Mouse (Mus musculus): Measurements from ENCODE around the gene Sun2. TPM values are rescaled to one million over a fixed set of nuclear protein-coding genes. Genes with fewer than 3 reads are reported as not detected.

Sun2 gene
- total and polyA plus RNA-seq, 2 experiments from 2014 or later, result 4.5 to 43.6 TPM

GRCm38 (mm10) chr15:79716710-79717109, 25.6 kb downstream of the Sun2 start:
- TF ChIP-seq CTCF (IDR thresholded peaks at IDR 0.05; ENCODE audit: low read depth), result no peak
- ATAC-seq (no peak), DNase-seq (ENCODE audit: low spot score) (no peak)
- Histone ChIP-seq H3K9me3 (ENCODE audit: low read length) (no peaks in the 10 kb centered on the region), H3K9ac (replicated peaks; ENCODE audit: low read length) (no peak overlapping the region), H3K4me2 (ENCODE audit: low read depth, low read length) (no peak overlapping the region), H3K27ac (no peak overlapping the region), H3K36me3 (ENCODE audit: insufficient read depth, low read length) (peaks cover 61% of the 10 kb centered on the region), H3K4me3 (ENCODE audit: low read length) (no peak overlapping the region), H3K27me3 (ENCODE audit: insufficient read depth, low read length) (no peaks in the 10 kb centered on the region), H3K4me1 (ENCODE audit: insufficient read depth, low read length) (no peaks in the 10 kb centered on the region)
- 84% methylated on average over 6 of the region's 6 CpGs for WGBS

- Histone ChIP-seq H3K27me3 (ENCODE audit: insufficient read depth, low read length) (no peaks in the 10 kb centered on the region), H3K4me2 (ENCODE audit: low read depth, low read length) (no peak overlapping the region), H3K36me3 (ENCODE audit: insufficient read depth, low read length) (peaks cover 65% of the 10 kb centered on the region), H3K4me3 (ENCODE audit: low read length) (no peak overlapping the region), H3K9me3 (ENCODE audit: low read length) (no peaks in the 10 kb centered on the region), H3K9ac (replicated peaks; ENCODE audit: low read length) (no peak overlapping the region), H3K4me1 (ENCODE audit: insufficient read depth, low read length) (no peaks in the 10 kb centered on the region), H3K27ac (no peak overlapping the region)
- DNase-seq (ENCODE audit: low spot score) (no peak), ATAC-seq (no peak)
- no peak for TF ChIP-seq CTCF (IDR thresholded peaks at IDR 0.05; ENCODE audit: low read depth)
- WGBS, result 90% methylated on average over 7 of the region's 7 CpGs
Observed at GRCm38 (mm10) chr15:79715646-79716045, 26.7 kb downstream of the Sun2 start.

GRCm38 (mm10) chr15:79708229-79708822, 34.0 kb downstream of the Sun2 start:
- H3K36me3 ChIP-seq (ENCODE audit: insufficient read depth, low read length), result peaks cover 47% of the 10 kb centered on the region
- TF ChIP-seq CTCF (IDR thresholded peaks at IDR 0.05; ENCODE audit: low read depth), result no peak
- no peak overlapping the region for H3K27ac ChIP-seq
- DNase-seq (ENCODE audit: low spot score), result no peak
- H3K4me3 ChIP-seq (ENCODE audit: low read length), result no peak overlapping the region
- no peak overlapping the region for H3K4me2 ChIP-seq (ENCODE audit: low read depth, low read length)
- WGBS, result 94% methylated on average over 5 of the region's 5 CpGs
- H3K27me3 ChIP-seq (ENCODE audit: insufficient read depth, low read length), result no peaks in the 10 kb centered on the region
- H3K9ac ChIP-seq (replicated peaks; ENCODE audit: low read length), result no peak overlapping the region
- no peaks in the 10 kb centered on the region for H3K9me3 ChIP-seq (ENCODE audit: low read length)
- no peaks in the 10 kb centered on the region for H3K4me1 ChIP-seq (ENCODE audit: insufficient read depth, low read length)
- ATAC-seq, result no peak

- ATAC-seq (no peak), DNase-seq (ENCODE audit: low spot score) (no peak)
- H3K4me2 ChIP-seq (ENCODE audit: low read depth, low read length), result no peak overlapping the region
- no peak overlapping the region for H3K9ac ChIP-seq (replicated peaks; ENCODE audit: low read length)
- H3K27me3 ChIP-seq (ENCODE audit: insufficient read depth, low read length), result no peaks in the 10 kb centered on the region
- peaks cover 32% of the 10 kb centered on the region for H3K36me3 ChIP-seq (ENCODE audit: insufficient read depth, low read length)
- no peaks in the 10 kb centered on the region for H3K4me1 ChIP-seq (ENCODE audit: insufficient read depth, low read length)
- no peaks in the 10 kb centered on the region for H3K9me3 ChIP-seq (ENCODE audit: low read length)
- no peak for TF ChIP-seq CTCF (IDR thresholded peaks at IDR 0.05; ENCODE audit: low read depth)
- WGBS, result 81% methylated on average over 17 of the region's 17 CpGs
- H3K27ac ChIP-seq, result no peak overlapping the region
- no peak overlapping the region for H3K4me3 ChIP-seq (ENCODE audit: low read length)
Observed at GRCm38 (mm10) chr15:79706603-79707214, 35.6 kb downstream of the Sun2 start.

GRCm38 (mm10) chr15:79697558-79698187, 44.7 kb downstream of the Sun2 start:
- H3K27ac ChIP-seq, result peak overlapping the region; percentile 75
- peak; percentile 62 for ATAC-seq

GRCm38 (mm10) chr15:79697011-79697410, 45.3 kb downstream of the Sun2 start:
- H3K9me3 ChIP-seq (ENCODE audit: low read length), result no peaks in the 10 kb centered on the region
- no peak overlapping the region for H3K9ac ChIP-seq (replicated peaks; ENCODE audit: low read length)
- H3K27me3 ChIP-seq (ENCODE audit: insufficient read depth, low read length), result no peaks in the 10 kb centered on the region
- peak; percentile 74 for ATAC-seq
- peak; percentile 64 for DNase-seq (ENCODE audit: low spot score)
- H3K4me3 ChIP-seq (ENCODE audit: low read length), result no peak overlapping the region
- H3K36me3 ChIP-seq (ENCODE audit: insufficient read depth, low read length), result no peaks in the 10 kb centered on the region; the same call in 1 of the 2 replicates
- no peak for TF ChIP-seq CTCF (IDR thresholded peaks at IDR 0.05; ENCODE audit: low read depth)
- H3K4me2 ChIP-seq (ENCODE audit: low read depth, low read length), result no peak overlapping the region
- 39% methylated on average over 6 of the region's 6 CpGs for WGBS
- 0 out of 2 replicates have a peak, but pooled peaks cover 4% of the 10 kb centered on the region for H3K4me1 ChIP-seq (ENCODE audit: insufficient read depth, low read length)
- H3K27ac ChIP-seq, result peak overlapping the region; percentile 75

More at GRCm38 (mm10) chr15:79697558-79698187, 44.7 kb downstream of the Sun2 start:
- H3K9ac ChIP-seq (replicated peaks; ENCODE audit: low read length), result no peak overlapping the region
- no peak overlapping the region for H3K4me2 ChIP-seq (ENCODE audit: low read depth, low read length)
- DNase-seq (ENCODE audit: low spot score), result no peak
- no peaks in the 10 kb centered on the region for H3K27me3 ChIP-seq (ENCODE audit: insufficient read depth, low read length)
- no peaks in the 10 kb centered on the region for H3K9me3 ChIP-seq (ENCODE audit: low read length)
- no peak for TF ChIP-seq CTCF (IDR thresholded peaks at IDR 0.05; ENCODE audit: low read depth)
- no peaks in the 10 kb centered on the region; the same call in 1 of the 2 replicates for H3K36me3 ChIP-seq (ENCODE audit: insufficient read depth, low read length)
- WGBS, result 69% methylated on average over 9 of the region's 9 CpGs
- H3K4me1 ChIP-seq (ENCODE audit: insufficient read depth, low read length), result 0 out of 2 replicates have a peak, but pooled peaks cover 4% of the 10 kb centered on the region
- no peak overlapping the region for H3K4me3 ChIP-seq (ENCODE audit: low read length)
